Mouse (Mus musculus) liver, embryonic 15.5 days (tissue): ENCODE results near the gene Plekhm1. TPM values are rescaled to one million over a fixed set of nuclear protein-coding genes. Genes with fewer than 3 reads are reported as not detected.
A peak's percentile ranks its signal among the peaks of the same experiment; 100 is the strongest.
"Not testable (repeated sequence)": the region's sequence is repeated elsewhere in the genome, so short reads cannot be mapped to it uniquely, and the experiment has no call there.

Source experiments
- ATAC-seq: fragments of 200-750 bp; cut with Nextera tagmentation; 2 replicates; pipeline ENCODE4 v1.8.0; 2017; ENCODE audit warnings: moderate number of reproducible peaks, mild to moderate bottlenecking, moderate library complexity; ENCODE audit not compliant: insufficient read depth
- H3K27ac ChIP-seq: fragments of 300-500 bp; sonication (generic); replicated peaks from 2 replicates; pipeline ENCODE4 v1.5.1; 2015; ENCODE audit warnings: mild to moderate bottlenecking, inconsistent platforms
- H3K27me3 ChIP-seq: fragments of 300-500 bp; sonication (generic); 2 replicates; pipeline ENCODE4 v1.6.1; 2015; ENCODE audit warnings: mild to moderate bottlenecking, inconsistent platforms
- H3K36me3 ChIP-seq: fragments of 300-500 bp; sonication (generic); replicated peaks from 2 replicates; pipeline ENCODE4 v1.6.1; 2015; ENCODE audit warnings: moderate library complexity, mild to moderate bottlenecking, inconsistent platforms
- H3K4me1 ChIP-seq: fragments of 300-500 bp; sonication (generic); replicated peaks from 2 replicates; pipeline ENCODE4 v1.6.1; 2015; ENCODE audit warnings: inconsistent platforms
- H3K4me2 ChIP-seq: fragments of 300-500 bp; sonication (generic); 2 replicates; pipeline ENCODE4 v1.6.1; 2015; ENCODE audit warnings: moderate library complexity, mild to moderate bottlenecking, inconsistent platforms
- H3K4me3 ChIP-seq: fragments of 300-500 bp; sonication (generic); replicated peaks from 2 replicates; pipeline ENCODE4 v1.5.1; 2015; ENCODE audit warnings: mild to moderate bottlenecking, inconsistent platforms
- H3K9ac ChIP-seq: fragments of 300-500 bp; sonication (generic); 2 replicates; pipeline ENCODE4 v1.6.1; 2015; ENCODE audit warnings: moderate library complexity, mild to moderate bottlenecking, inconsistent platforms
- H3K9me3 ChIP-seq: fragments of 300-500 bp; sonication (generic); replicated peaks from 2 replicates; pipeline ENCODE4 v1.6.1; 2016; ENCODE audit warnings: inconsistent platforms
- WGBS: fragments of 180-500 bp; shearing (Covaris S2); methylation state at CpG from one replicate; pipeline ENCODE4 v1.1.7; 2015; ENCODE audit warnings: mixed read lengths; ENCODE audit not compliant: insufficient replicate concordance; 5-methylcytosine and 5-hydroxymethylcytosine counted together
- polyA plus RNA-seq: library from polyadenylated mRNA; unstranded; fragments of >200 nt; fragmentation: Nextera tagmentation; extraction: Ambion mirVana; gene quantifications from 2 replicates; pipeline ENCODE4 v1.2.1, GENCODE M21; 2015

The Plekhm1 gene
- 3.4 and 4.4 TPM in 2 replicates for polyA plus RNA-seq

- Histone ChIP-seq H3K27me3 (no peaks in the 10 kb centered on the region), H3K4me3 (peak within 1 kb of the TSS; percentile 91), H3K9me3 (no peaks in the 10 kb centered on the region), H3K9ac (peak within 1 kb of the TSS; percentile 87), H3K4me2 (peak within 1 kb of the TSS; percentile 83), H3K27ac (peak within 1 kb of the TSS; percentile 81), H3K36me3 (no peaks in the 10 kb centered on the region), H3K4me1 (peaks cover 27% of the 10 kb centered on the region)
- WGBS: under 1% methylated on average over 67 of the region's 67 CpGs
- peak; percentile 93 for ATAC-seq
Measured at GRCm38 (mm10) chr11:103411981-103412949, at the start of gene Plekhm1. Plekhm1 (minus strand) TSS chr11:103412687.

GRCm38 (mm10) chr11:103451105-103451504 is 38.6 kb upstream of the Plekhm1 start:
- H3K4me2 ChIP-seq, H3K27me3 ChIP-seq, ATAC-seq, H3K9ac ChIP-seq, H3K4me1 ChIP-seq, H3K9me3 ChIP-seq, H3K27ac ChIP-seq, H3K36me3 ChIP-seq, H3K4me3 ChIP-seq: not testable (repeated sequence)
- WGBS: 82% methylated on average over 1 of the region's 1 CpGs

- not testable (repeated sequence) for H3K27ac ChIP-seq, ATAC-seq, H3K27me3 ChIP-seq, H3K9ac ChIP-seq, H3K36me3 ChIP-seq, H3K9me3 ChIP-seq, H3K4me2 ChIP-seq, H3K4me3 ChIP-seq, H3K4me1 ChIP-seq
- 75% methylated on average over 14 of the region's 14 CpGs for WGBS
Measured at GRCm38 (mm10) chr11:103449721-103450120, 37.2 kb upstream of the Plekhm1 start.

- Histone ChIP-seq H3K9ac (no peak overlapping the region), H3K9me3 (no peaks in the 10 kb centered on the region), H3K4me1 (no peaks in the 10 kb centered on the region), H3K4me2 (no peak overlapping the region), H3K4me3 (no peak overlapping the region), H3K27me3 (no peaks in the 10 kb centered on the region), H3K27ac (no peak overlapping the region), H3K36me3 (no peaks in the 10 kb centered on the region)
- ATAC-seq: no peak
- 67% methylated on average over 3 of the region's 3 CpGs for WGBS
Measured at GRCm38 (mm10) chr11:103443678-103444077, 31.2 kb upstream of the Plekhm1 start.

- Histone ChIP-seq H3K27me3 (no peaks in the 10 kb centered on the region), H3K9ac (no peak overlapping the region), H3K36me3 (no peaks in the 10 kb centered on the region), H3K4me1 (no peaks in the 10 kb centered on the region), H3K4me2 (no peak overlapping the region), H3K4me3 (no peak overlapping the region), H3K27ac (no peak overlapping the region), H3K9me3 (no peaks in the 10 kb centered on the region)
- 0 out of 2 replicates have a peak, but pooled peaks have one; percentile 25 for ATAC-seq
- WGBS: 26% methylated on average over 5 of the region's 5 CpGs
Measured at GRCm38 (mm10) chr11:103436282-103436681, 23.8 kb upstream of the Plekhm1 start.

- H3K27ac ChIP-seq: no peak overlapping the region
- no peaks in the 10 kb centered on the region; the same call in 1 of the 2 replicates for H3K27me3 ChIP-seq
- no peaks in the 10 kb centered on the region for H3K36me3 ChIP-seq
- no peak for ATAC-seq
- no peak overlapping the region for H3K9ac ChIP-seq
- no peaks in the 10 kb centered on the region for H3K4me1 ChIP-seq
- H3K9me3 ChIP-seq: no peaks in the 10 kb centered on the region
- H3K4me3 ChIP-seq: no peak overlapping the region
- WGBS: 10% methylated on average over 5 of the region's 5 CpGs
- no peak overlapping the region for H3K4me2 ChIP-seq
Measured at GRCm38 (mm10) chr11:103425031-103425430, 12.5 kb upstream of the Plekhm1 start.

- Histone ChIP-seq H3K27me3 (no peaks in the 10 kb centered on the region), H3K4me2 (no peak overlapping the region), H3K36me3 (no peaks in the 10 kb centered on the region), H3K9me3 (no peaks in the 10 kb centered on the region), H3K4me1 (no peaks in the 10 kb centered on the region), H3K27ac (0 out of 2 replicates have a peak overlapping the region, but pooled peaks have one; percentile 33), H3K4me3 (no peak overlapping the region), H3K9ac (no peak overlapping the region)
- ATAC-seq: no peak
- 58% methylated on average over 13 of the region's 13 CpGs for WGBS
Measured at GRCm38 (mm10) chr11:103419667-103420066, 7.2 kb upstream of the Plekhm1 start.

GRCm38 (mm10) chr11:103419226-103419625 is 6.7 kb upstream of the Plekhm1 start:
- Histone ChIP-seq H3K27ac (0 out of 2 replicates have a peak overlapping the region, but pooled peaks have one; percentile 33), H3K27me3 (no peaks in the 10 kb centered on the region), H3K4me1 (no peaks in the 10 kb centered on the region), H3K4me2 (no peak overlapping the region), H3K9ac (no peak overlapping the region), H3K4me3 (no peak overlapping the region), H3K36me3 (no peaks in the 10 kb centered on the region), H3K9me3 (no peaks in the 10 kb centered on the region)
- 45% methylated on average over 5 of the region's 5 CpGs for WGBS
- no peak for ATAC-seq

- H3K27ac ChIP-seq: no peak overlapping the region
Measured at GRCm38 (mm10) chr11:103413516-103413915, 1.0 kb upstream of the Plekhm1 start.

GRCm38 (mm10) chr11:103412950-103413423 is 500 bp upstream of the Plekhm1 start:
- Histone ChIP-seq H3K4me2 (peak overlapping the region; percentile 83), H3K9me3 (no peaks in the 10 kb centered on the region), H3K27me3 (no peaks in the 10 kb centered on the region), H3K27ac (peak overlapping the region; percentile 54; the same call in 1 of the 2 replicates), H3K36me3 (no peaks in the 10 kb centered on the region), H3K4me3 (peak overlapping the region; percentile 91), H3K4me1 (peaks cover 27% of the 10 kb centered on the region), H3K9ac (peak overlapping the region; percentile 42)
- peak; percentile 8 for ATAC-seq
- 5% methylated on average over 14 of the region's 14 CpGs for WGBS

More at GRCm38 (mm10) chr11:103413516-103413915, 1.0 kb upstream of the Plekhm1 start:
- H3K4me2 ChIP-seq: peak overlapping the region; percentile 83
- WGBS: 77% methylated on average over 1 of the region's 1 CpGs
- no peaks in the 10 kb centered on the region for H3K9me3 ChIP-seq
- no peak overlapping the region for H3K9ac ChIP-seq
- H3K27me3 ChIP-seq: no peaks in the 10 kb centered on the region
- no peak for ATAC-seq
- H3K4me3 ChIP-seq: peak overlapping the region; percentile 91; the same call in 1 of the 2 replicates
- peaks cover 27% of the 10 kb centered on the region for H3K4me1 ChIP-seq
- no peaks in the 10 kb centered on the region for H3K36me3 ChIP-seq

GRCm38 (mm10) chr11:103411301-103411700 is 1.2 kb downstream of the Plekhm1 start:
- H3K4me2 ChIP-seq: peak overlapping the region; percentile 83
- H3K27me3 ChIP-seq: no peaks in the 10 kb centered on the region
- H3K9ac ChIP-seq: no peak overlapping the region
- no peak for ATAC-seq
- H3K4me3 ChIP-seq: peak overlapping the region; percentile 91
- WGBS: 60% methylated on average over 1 of the region's 1 CpGs
- H3K4me1 ChIP-seq: peaks cover 30% of the 10 kb centered on the region
- no peak overlapping the region for H3K27ac ChIP-seq
- no peaks in the 10 kb centered on the region for H3K9me3 ChIP-seq
- no peaks in the 10 kb centered on the region; the same call in 1 of the 2 replicates for H3K36me3 ChIP-seq
